Mouse (Mus musculus): ENCODE results near the gene Vps18. TPM values are rescaled to one million over a fixed set of nuclear protein-coding genes. Genes with fewer than 3 reads are reported as not detected.

Vps18 gene
- polyA plus RNA-seq, 1 experiment from 2014 or later, result 23.8 TPM

GRCm38 (mm10) chr2:119324576-119325318 lies 36.2 kb downstream of the Vps18 start:
- Histone ChIP-seq H3K4me1 (peaks cover 51% of the 10 kb centered on the region), H3K27ac (no peak overlapping the region), H3K27me3 (peaks cover 98% of the 10 kb centered on the region), H3K9ac (peak overlapping the region; percentile 24; the same call in 1 of the 2 replicates), H3K4me2 (replicated peaks) (peak overlapping the region; percentile 83), H3K4me3 (peak overlapping the region; percentile 44), H3K9me3 (no peaks in the 10 kb centered on the region), H3K36me3 (no peaks in the 10 kb centered on the region)
- WGBS, result under 1% methylated on average over 32 of the region's 32 CpGs
- ATAC-seq (ENCODE audit: insufficient number of reproducible peaks, insufficient read depth, low FRiP score, low TSS enrichment), result no peak

GRCm38 (mm10) chr2:119325568-119326143 lies 37.1 kb downstream of the Vps18 start, which contains the start of gene Dll4:
TSS of gene Dll4 (plus strand) at chr2:119325784.
- under 1% methylated on average over 33 of the region's 33 CpGs for WGBS
- H3K27ac ChIP-seq, result 0 out of 2 replicates have a peak within 1 kb of the TSS, but pooled peaks have one; percentile 4
- peaks cover 98% of the 10 kb centered on the region for H3K27me3 ChIP-seq
- H3K9ac ChIP-seq, result peak within 1 kb of the TSS; percentile 54
- no peaks in the 10 kb centered on the region for H3K9me3 ChIP-seq
- H3K36me3 ChIP-seq, result no peaks in the 10 kb centered on the region
- no peak for ATAC-seq (ENCODE audit: insufficient number of reproducible peaks, insufficient read depth, low FRiP score, low TSS enrichment)
- peaks cover 51% of the 10 kb centered on the region for H3K4me1 ChIP-seq
- H3K4me3 ChIP-seq, result peak within 1 kb of the TSS; percentile 44
- H3K4me2 ChIP-seq (replicated peaks), result peak within 1 kb of the TSS; percentile 83

- H3K9ac ChIP-seq, result peak overlapping the region; percentile 54
- peaks cover 98% of the 10 kb centered on the region for H3K27me3 ChIP-seq
- no peak for ATAC-seq (ENCODE audit: insufficient number of reproducible peaks, insufficient read depth, low FRiP score, low TSS enrichment)
- H3K9me3 ChIP-seq, result no peaks in the 10 kb centered on the region
- H3K4me3 ChIP-seq, result peak overlapping the region; percentile 44
- peaks cover 51% of the 10 kb centered on the region for H3K4me1 ChIP-seq
- under 1% methylated on average over 58 of the region's 61 CpGs for WGBS
- 0 out of 2 replicates have a peak overlapping the region, but pooled peaks have one; percentile 4 for H3K27ac ChIP-seq
- H3K36me3 ChIP-seq, result no peaks in the 10 kb centered on the region
- H3K4me2 ChIP-seq (replicated peaks), result peak overlapping the region; percentile 83
Observed at GRCm38 (mm10) chr2:119326161-119327101, 37.9 kb downstream of the Vps18 start.

- no peak overlapping the region for H3K27ac ChIP-seq
- H3K36me3 ChIP-seq, result no peaks in the 10 kb centered on the region
- H3K4me1 ChIP-seq, result peaks cover 45% of the 10 kb centered on the region
- H3K9ac ChIP-seq, result peak overlapping the region; percentile 54; the same call in 1 of the 2 replicates
- H3K27me3 ChIP-seq, result peaks cover 98% of the 10 kb centered on the region
- ATAC-seq (ENCODE audit: insufficient number of reproducible peaks, insufficient read depth, low FRiP score, low TSS enrichment), result no peak
- peak overlapping the region; percentile 83 for H3K4me2 ChIP-seq (replicated peaks)
- H3K4me3 ChIP-seq, result peak overlapping the region; percentile 44
- no peaks in the 10 kb centered on the region for H3K9me3 ChIP-seq
- under 1% methylated on average over 30 of the region's 30 CpGs for WGBS
Observed at GRCm38 (mm10) chr2:119327102-119327480, 38.6 kb downstream of the Vps18 start.

- Histone ChIP-seq H3K9me3 (no peaks in the 10 kb centered on the region), H3K27ac (0 out of 2 replicates have a peak overlapping the region, but pooled peaks have one; percentile 6), H3K4me3 (peak overlapping the region; percentile 44), H3K4me1 (peaks cover 36% of the 10 kb centered on the region), H3K27me3 (peaks cover 91% of the 10 kb centered on the region), H3K4me2 (replicated peaks) (0 out of 2 replicates have a peak overlapping the region, but pooled peaks have one; percentile 3), H3K36me3 (no peaks in the 10 kb centered on the region), H3K9ac (no peak overlapping the region)
- no peak for ATAC-seq (ENCODE audit: insufficient number of reproducible peaks, insufficient read depth, low FRiP score, low TSS enrichment)
- WGBS, result 13% methylated on average over 11 of the region's 11 CpGs
Observed at GRCm38 (mm10) chr2:119327942-119328526, 39.5 kb downstream of the Vps18 start.

- Histone ChIP-seq H3K27ac (no peak overlapping the region), H3K4me2 (replicated peaks) (0 out of 2 replicates have a peak overlapping the region, but pooled peaks have one; percentile 3), H3K9ac (no peak overlapping the region; the same call in 1 of the 2 replicates), H3K4me1 (peaks cover 35% of the 10 kb centered on the region), H3K27me3 (peaks cover 86% of the 10 kb centered on the region), H3K9me3 (no peaks in the 10 kb centered on the region), H3K4me3 (peak overlapping the region; percentile 44), H3K36me3 (no peaks in the 10 kb centered on the region)
- WGBS, result 31% methylated on average over 5 of the region's 5 CpGs
- no peak for ATAC-seq (ENCODE audit: insufficient number of reproducible peaks, insufficient read depth, low FRiP score, low TSS enrichment)
Observed at GRCm38 (mm10) chr2:119328546-119328945, 40.0 kb downstream of the Vps18 start.

GRCm38 (mm10) chr2:119329123-119329817 lies 40.7 kb downstream of the Vps18 start:
- WGBS, result 59% methylated on average over 3 of the region's 3 CpGs
- peaks cover 79% of the 10 kb centered on the region for H3K27me3 ChIP-seq
- H3K9ac ChIP-seq, result no peak overlapping the region
- H3K27ac ChIP-seq, result no peak overlapping the region
- no peak overlapping the region for H3K4me3 ChIP-seq
- no peak for ATAC-seq (ENCODE audit: insufficient number of reproducible peaks, insufficient read depth, low FRiP score, low TSS enrichment)
- H3K36me3 ChIP-seq, result no peaks in the 10 kb centered on the region
- no peak overlapping the region for H3K4me2 ChIP-seq (replicated peaks)
- peaks cover 30% of the 10 kb centered on the region for H3K4me1 ChIP-seq
- no peaks in the 10 kb centered on the region for H3K9me3 ChIP-seq

- 89% methylated on average over 8 of the region's 8 CpGs for WGBS
- ATAC-seq (ENCODE audit: insufficient number of reproducible peaks, insufficient read depth, low FRiP score, low TSS enrichment), result no peak
- H3K27me3 ChIP-seq, result peaks cover 64% of the 10 kb centered on the region
Observed at GRCm38 (mm10) chr2:119330795-119331194, 42.3 kb downstream of the Vps18 start.

GRCm38 (mm10) chr2:119332177-119332661 lies 43.7 kb downstream of the Vps18 start:
- no peak for ATAC-seq (ENCODE audit: insufficient number of reproducible peaks, insufficient read depth, low FRiP score, low TSS enrichment)
- H3K4me3 ChIP-seq, result no peak overlapping the region
- peaks cover 52% of the 10 kb centered on the region for H3K27me3 ChIP-seq
- H3K36me3 ChIP-seq, result no peaks in the 10 kb centered on the region
- no peak overlapping the region for H3K4me2 ChIP-seq (replicated peaks)
- 0 out of 2 replicates have a peak, but pooled peaks cover under 1% of the 10 kb centered on the region for H3K4me1 ChIP-seq
- no peak overlapping the region for H3K27ac ChIP-seq
- no peaks in the 10 kb centered on the region for H3K9me3 ChIP-seq
- H3K9ac ChIP-seq, result no peak overlapping the region
- 78% methylated on average over 24 of the region's 24 CpGs for whole genome bisulfite sequencing

More at GRCm38 (mm10) chr2:119330795-119331194, 42.3 kb downstream of the Vps18 start:
- H3K36me3 ChIP-seq, result no peaks in the 10 kb centered on the region
- H3K27ac ChIP-seq, result no peak overlapping the region
- no peak overlapping the region for H3K4me3 ChIP-seq
- no peak overlapping the region for H3K4me2 ChIP-seq (replicated peaks)
- H3K9me3 ChIP-seq, result no peaks in the 10 kb centered on the region
- H3K9ac ChIP-seq, result no peak overlapping the region
- H3K4me1 ChIP-seq, result peaks cover 15% of the 10 kb centered on the region

- no peak overlapping the region for H3K4me2 ChIP-seq (replicated peaks)
- H3K4me1 ChIP-seq, result peaks cover 4% of the 10 kb centered on the region; the same call in 1 of the 2 replicates
- no peak overlapping the region for H3K9ac ChIP-seq
- no peak overlapping the region for H3K27ac ChIP-seq
- peaks cover 34% of the 10 kb centered on the region for H3K27me3 ChIP-seq
- no peaks in the 10 kb centered on the region for H3K36me3 ChIP-seq
- H3K4me3 ChIP-seq, result no peak overlapping the region
- no peak for ATAC-seq (ENCODE audit: insufficient number of reproducible peaks, insufficient read depth, low FRiP score, low TSS enrichment)
- no peaks in the 10 kb centered on the region for H3K9me3 ChIP-seq
- WGBS, result 46% methylated on average over 1 of the region's 1 CpGs
Observed at GRCm38 (mm10) chr2:119334135-119334534, 45.6 kb downstream of the Vps18 start.
